Mouse (Mus musculus) kidney, embryonic 14.5 days (tissue): ENCODE measurements around the gene Sfrp2. TPM values are rescaled to one million over a fixed set of nuclear protein-coding genes. Genes with fewer than 3 reads are reported as not detected.

Experiments
- ATAC-seq: fragments of 200-750 bp; cut with Nextera tagmentation; 2 replicates; pipeline ENCODE4 v1.8.0; 2017; ENCODE audit warnings: moderate number of reproducible peaks, mild to moderate bottlenecking, moderate TSS enrichment, moderate library complexity; ENCODE audit not compliant: low FRiP score, low TSS enrichment
- H3K27ac ChIP-seq: fragments of 300-500 bp; sonication (generic); 2 replicates; pipeline ENCODE4 v1.5.1; 2014; ENCODE audit warnings: low read depth, mild to moderate bottlenecking, low read length, moderate library complexity, mixed read lengths
- H3K27me3 ChIP-seq: fragments of 300-500 bp; sonication (generic); 2 replicates; pipeline ENCODE4 v1.6.1; 2014; ENCODE audit warnings: mild to moderate bottlenecking, low read length; ENCODE audit not compliant: control insufficient read depth, insufficient read depth
- H3K36me3 ChIP-seq: fragments of 300-500 bp; sonication (generic); 2 replicates; pipeline ENCODE4 v1.6.1; 2014; ENCODE audit warnings: low read length, mixed read lengths; ENCODE audit not compliant: control insufficient read depth, insufficient read depth
- H3K4me1 ChIP-seq: fragments of 300-500 bp; sonication (generic); 2 replicates; pipeline ENCODE4 v1.6.1; 2014; ENCODE audit warnings: low read length, mixed read lengths; ENCODE audit not compliant: control insufficient read depth, insufficient read depth
- H3K4me2 ChIP-seq: fragments of 300-500 bp; sonication (generic); replicated peaks from 2 replicates; pipeline ENCODE4 v1.6.1; 2014; ENCODE audit warnings: low read depth, mild to moderate bottlenecking, low read length
- H3K4me3 ChIP-seq: fragments of 300-500 bp; sonication (generic); 2 replicates; pipeline ENCODE4 v1.5.1; 2014; ENCODE audit warnings: mild to moderate bottlenecking, low read length
- H3K9ac ChIP-seq: fragments of 300-500 bp; sonication (generic); 2 replicates; pipeline ENCODE4 v1.6.1; 2014; ENCODE audit warnings: low read depth, mild to moderate bottlenecking, low read length, moderate library complexity
- H3K9me3 ChIP-seq: fragments of 300-500 bp; sonication (generic); 2 replicates; pipeline ENCODE4 v1.6.1; 2016; ENCODE audit warnings: low read length; ENCODE audit not compliant: control insufficient read depth
- WGBS: fragments of 180-500 bp; shearing (Covaris S2); extraction: QIAGEN DNeasy Blood & Tissue Kit; methylation state at CpG from one replicate; pipeline ENCODE4 v1.1.7; 2014; 5-methylcytosine and 5-hydroxymethylcytosine counted together
- polyA plus RNA-seq: library from polyadenylated mRNA; unstranded; fragments of >200 nt; fragmentation: Nextera tagmentation; extraction: Ambion mirVana; gene quantifications from 2 replicates; pipeline ENCODE4 v1.2.1, GENCODE M21; 2014

The Sfrp2 gene
- polyA plus RNA-seq, 1 experiment from 2014 or later = 173 TPM

- Histone ChIP-seq H3K9me3 (no peaks in the 10 kb centered on the region), H3K4me2 (no peak overlapping the region), H3K9ac (no peak overlapping the region), H3K4me1 (no peaks in the 10 kb centered on the region), H3K36me3 (no peaks in the 10 kb centered on the region), H3K4me3 (no peak overlapping the region), H3K27me3 (no peaks in the 10 kb centered on the region), H3K27ac (no peak overlapping the region)
- no peak for ATAC-seq
- WGBS = 68% methylated on average over 5 of the region's 5 CpGs
Observed at GRCm38 (mm10) chr3:83747895-83748294, 18.2 kb upstream of the Sfrp2 start.

- Histone ChIP-seq H3K4me2 (no peak overlapping the region), H3K4me1 (no peaks in the 10 kb centered on the region), H3K9me3 (no peaks in the 10 kb centered on the region), H3K27ac (no peak overlapping the region), H3K36me3 (no peaks in the 10 kb centered on the region), H3K4me3 (no peak overlapping the region), H3K9ac (no peak overlapping the region), H3K27me3 (no peaks in the 10 kb centered on the region)
- 35% methylated on average over 2 of the region's 2 CpGs for WGBS
- no peak for ATAC-seq
Observed at GRCm38 (mm10) chr3:83751625-83752024, 14.5 kb upstream of the Sfrp2 start.

GRCm38 (mm10) chr3:83752196-83752595 lies 13.9 kb upstream of the Sfrp2 start:
- Histone ChIP-seq H3K4me2 (no peak overlapping the region), H3K9ac (no peak overlapping the region), H3K4me3 (no peak overlapping the region), H3K9me3 (no peaks in the 10 kb centered on the region), H3K27ac (no peak overlapping the region), H3K27me3 (no peaks in the 10 kb centered on the region), H3K4me1 (no peaks in the 10 kb centered on the region), H3K36me3 (no peaks in the 10 kb centered on the region)
- no peak for ATAC-seq
- 76% methylated on average over 5 of the region's 5 CpGs for WGBS

GRCm38 (mm10) chr3:83755043-83755635 lies 11.0 kb upstream of the Sfrp2 start:
- ATAC-seq = no peak
- Histone ChIP-seq H3K9me3 (no peaks in the 10 kb centered on the region), H3K4me2 (no peak overlapping the region), H3K9ac (no peak overlapping the region), H3K27ac (no peak overlapping the region), H3K4me1 (no peaks in the 10 kb centered on the region), H3K27me3 (no peaks in the 10 kb centered on the region), H3K36me3 (no peaks in the 10 kb centered on the region), H3K4me3 (no peak overlapping the region)
- 69% methylated on average over 15 of the region's 15 CpGs for WGBS

GRCm38 (mm10) chr3:83755666-83756065 lies 10.5 kb upstream of the Sfrp2 start:
- H3K9me3 ChIP-seq = no peaks in the 10 kb centered on the region
- 70% methylated on average over 6 of the region's 6 CpGs for WGBS
- no peak overlapping the region for H3K9ac ChIP-seq
- no peak overlapping the region for H3K4me3 ChIP-seq
- H3K27me3 ChIP-seq = no peaks in the 10 kb centered on the region
- H3K4me1 ChIP-seq = no peaks in the 10 kb centered on the region
- H3K27ac ChIP-seq = no peak overlapping the region
- H3K36me3 ChIP-seq = no peaks in the 10 kb centered on the region
- H3K4me2 ChIP-seq = no peak overlapping the region
- ATAC-seq = no peak

GRCm38 (mm10) chr3:83762361-83762760 lies 3.8 kb upstream of the Sfrp2 start:
- Histone ChIP-seq H3K9ac (no peak overlapping the region), H3K4me2 (no peak overlapping the region), H3K4me1 (peaks cover 9% of the 10 kb centered on the region), H3K27ac (no peak overlapping the region), H3K36me3 (no peaks in the 10 kb centered on the region), H3K4me3 (no peak overlapping the region), H3K27me3 (no peaks in the 10 kb centered on the region), H3K9me3 (no peaks in the 10 kb centered on the region)
- 72% methylated on average over 10 of the region's 10 CpGs for WGBS
- ATAC-seq = no peak

- peak overlapping the region; percentile 50; the same call in 1 of the 2 replicates for H3K9ac ChIP-seq
- H3K4me3 ChIP-seq = peak overlapping the region; percentile 36
- peak; percentile 66 for ATAC-seq
- no peak overlapping the region for H3K27ac ChIP-seq
- no peaks in the 10 kb centered on the region for H3K9me3 ChIP-seq
- WGBS = 10% methylated on average over 40 of the region's 40 CpGs
- H3K4me1 ChIP-seq = peaks cover 21% of the 10 kb centered on the region
- peak overlapping the region; percentile 80 for H3K4me2 ChIP-seq
- H3K27me3 ChIP-seq = no peaks in the 10 kb centered on the region
- no peaks in the 10 kb centered on the region for H3K36me3 ChIP-seq
Observed at GRCm38 (mm10) chr3:83763551-83764548, 2.3 kb upstream of the Sfrp2 start.

- Histone ChIP-seq H3K9ac (peak overlapping the region; percentile 81), H3K9me3 (no peaks in the 10 kb centered on the region), H3K27me3 (no peaks in the 10 kb centered on the region), H3K36me3 (peaks cover 18% of the 10 kb centered on the region), H3K4me1 (peaks cover 23% of the 10 kb centered on the region), H3K4me3 (peak overlapping the region; percentile 66), H3K27ac (peak overlapping the region; percentile 79), H3K4me2 (peak overlapping the region; percentile 91)
- 0 out of 2 replicates have a peak, but pooled peaks have one; percentile 1 for ATAC-seq
- WGBS = under 1% methylated on average over 25 of the region's 25 CpGs
Observed at GRCm38 (mm10) chr3:83766726-83767070, 577 bp downstream of the Sfrp2 start.

- Histone ChIP-seq H3K27ac (0 out of 2 replicates have a peak overlapping the region, but pooled peaks have one; percentile 79), H3K9ac (peak overlapping the region; percentile 81)
Observed at GRCm38 (mm10) chr3:83767121-83767520, 1.0 kb downstream of the Sfrp2 start.

More at GRCm38 (mm10) chr3:83767121-83767520, 1.0 kb downstream of the Sfrp2 start:
- peak overlapping the region; percentile 66 for H3K4me3 ChIP-seq
- whole genome bisulfite sequencing = 9% methylated on average over 10 of the region's 10 CpGs
- ATAC-seq = no peak
- peaks cover 22% of the 10 kb centered on the region for H3K36me3 ChIP-seq
- no peaks in the 10 kb centered on the region for H3K9me3 ChIP-seq
- peaks cover 23% of the 10 kb centered on the region for H3K4me1 ChIP-seq
- H3K27me3 ChIP-seq = no peaks in the 10 kb centered on the region
- peak overlapping the region; percentile 91 for H3K4me2 ChIP-seq
